Mouse (Mus musculus) duodenum, adult 2 months (tissue): ENCODE measurements around the gene Rims4. TPM values are rescaled to one million over a fixed set of nuclear protein-coding genes. Genes with fewer than 3 reads are reported as not detected.

ENCODE experiments used
- polyA plus RNA-seq: library from polyadenylated mRNA; depleted of rRNA; stranded (reverse); fragments of >200 nt; gene quantifications from 2 replicates; pipeline ENCODE4 v1.2.3, GENCODE M21; 2012; ENCODE audit warnings: low replicate concordance; rRNA removed

Rims4 gene
- 0.06 and 0.14 TPM in 2 replicates for polyA plus RNA-seq

GRCm38 (mm10) chr2:163918317-163919258, at the start of gene Rims4:
Rims4 (minus strand) TSS chr2:163918683.

GRCm38 (mm10) chr2:163853461-163853901, 65.0 kb downstream of the Rims4 start, which contains the start of gene Kcnk15:
Kcnk15 (plus strand) TSS chr2:163853651.

GRCm38 (mm10) chr2:163820607-163821006, 97.9 kb downstream of the Rims4 start, which contains the start of gene Ccn5:
Ccn5 (plus strand) TSS chr2:163820861.

Other genes with a start within 250 kb of the Rims4 start
- 82.4 and 231 TPM in 2 replicates for gene Ada, start 168.4 kb downstream of the Rims4 start, polyA plus RNA-seq
- gene Ccn5, start 97.8 kb downstream of the Rims4 start, polyA plus RNA-seq: 0.32 and 0.49 TPM in 2 replicates
- 0.28 TPM in 1 of 2 replicates, not detected in the other for gene Kcnk15, start 65.0 kb downstream of the Rims4 start, polyA plus RNA-seq
- gene Ywhab, start 76.3 kb upstream of the Rims4 start, polyA plus RNA-seq: 26.3 and 27.4 TPM in 2 replicates
- 0.11 and 0.55 TPM in 2 replicates for gene Pabpc1l, start 106.8 kb upstream of the Rims4 start, polyA plus RNA-seq
- 4.9 and 5.9 TPM in 2 replicates for gene Stk4, start 151.6 kb upstream of the Rims4 start, polyA plus RNA-seq
- 34.6 and 34.9 TPM in 2 replicates for gene Tomm34, start 152.5 kb upstream of the Rims4 start, polyA plus RNA-seq